Mouse (Mus musculus) stomach, embryonic 14.5 days (tissue): Measurements from ENCODE around the gene Ltn1. TPM values are rescaled to one million over a fixed set of nuclear protein-coding genes. Genes with fewer than 3 reads are reported as not detected.

ENCODE experiments used
- ATAC-seq: fragments of 200-750 bp; cut with Nextera tagmentation; 2 replicates; pipeline ENCODE4 v1.8.0; 2017; ENCODE audit warnings: low read depth, moderate TSS enrichment; ENCODE audit not compliant: insufficient number of reproducible peaks, insufficient read depth, low FRiP score
- H3K27ac ChIP-seq: fragments of 300-500 bp; sonication (generic); 2 replicates; pipeline ENCODE4 v1.5.1; 2014; ENCODE audit warnings: mild to moderate bottlenecking, low read length, moderate library complexity, mixed read lengths
- H3K27me3 ChIP-seq: fragments of 300-500 bp; sonication (generic); 2 replicates; pipeline ENCODE4 v1.6.1; 2014; ENCODE audit warnings: low read length, control low read depth, mixed read lengths; ENCODE audit not compliant: control insufficient read depth, insufficient read depth
- H3K36me3 ChIP-seq: fragments of 300-500 bp; sonication (generic); 2 replicates; pipeline ENCODE4 v1.6.1; 2014; ENCODE audit warnings: mild to moderate bottlenecking, control low read depth, low read length, moderate library complexity, mixed read lengths; ENCODE audit not compliant: control insufficient read depth, insufficient read depth
- H3K4me1 ChIP-seq: fragments of 300-500 bp; sonication (generic); 2 replicates; pipeline ENCODE4 v1.6.1; 2014; ENCODE audit warnings: low read length, control low read depth, mixed read lengths; ENCODE audit not compliant: control insufficient read depth, insufficient read depth
- H3K4me2 ChIP-seq: fragments of 300-500 bp; sonication (generic); replicated peaks from 2 replicates; pipeline ENCODE4 v1.6.1; 2014; ENCODE audit warnings: low read depth, low read length, control low read depth
- H3K4me3 ChIP-seq: fragments of 300-500 bp; sonication (generic); 2 replicates; pipeline ENCODE4 v1.5.1; 2014; ENCODE audit warnings: low read depth, low read length, control low read depth
- H3K9ac ChIP-seq: fragments of 300-500 bp; sonication (generic); replicated peaks from 2 replicates; pipeline ENCODE4 v1.6.1; 2014; ENCODE audit warnings: low read depth, mild to moderate bottlenecking, control low read depth, low read length, moderate library complexity, mixed read lengths
- H3K9me3 ChIP-seq: fragments of 300-500 bp; sonication (generic); 2 replicates; pipeline ENCODE4 v1.6.1; 2016; ENCODE audit warnings: low read depth, low read length, control low read depth; ENCODE audit not compliant: control insufficient read depth
- WGBS: fragments of 180-500 bp; shearing (Covaris S2); extraction: QIAGEN DNeasy Blood & Tissue Kit; methylation state at CpG from one replicate; pipeline ENCODE4 v1.1.7; 2014; 5-methylcytosine and 5-hydroxymethylcytosine counted together
- polyA plus RNA-seq: library from polyadenylated mRNA; unstranded; fragments of >200 nt; fragmentation: Nextera tagmentation; extraction: Ambion mirVana; gene quantifications from 2 replicates; pipeline ENCODE4 v1.2.1, GENCODE M21; 2014

Ltn1 gene
- 34.9 and 37.7 TPM in 2 replicates for polyA plus RNA-seq

DNA sequence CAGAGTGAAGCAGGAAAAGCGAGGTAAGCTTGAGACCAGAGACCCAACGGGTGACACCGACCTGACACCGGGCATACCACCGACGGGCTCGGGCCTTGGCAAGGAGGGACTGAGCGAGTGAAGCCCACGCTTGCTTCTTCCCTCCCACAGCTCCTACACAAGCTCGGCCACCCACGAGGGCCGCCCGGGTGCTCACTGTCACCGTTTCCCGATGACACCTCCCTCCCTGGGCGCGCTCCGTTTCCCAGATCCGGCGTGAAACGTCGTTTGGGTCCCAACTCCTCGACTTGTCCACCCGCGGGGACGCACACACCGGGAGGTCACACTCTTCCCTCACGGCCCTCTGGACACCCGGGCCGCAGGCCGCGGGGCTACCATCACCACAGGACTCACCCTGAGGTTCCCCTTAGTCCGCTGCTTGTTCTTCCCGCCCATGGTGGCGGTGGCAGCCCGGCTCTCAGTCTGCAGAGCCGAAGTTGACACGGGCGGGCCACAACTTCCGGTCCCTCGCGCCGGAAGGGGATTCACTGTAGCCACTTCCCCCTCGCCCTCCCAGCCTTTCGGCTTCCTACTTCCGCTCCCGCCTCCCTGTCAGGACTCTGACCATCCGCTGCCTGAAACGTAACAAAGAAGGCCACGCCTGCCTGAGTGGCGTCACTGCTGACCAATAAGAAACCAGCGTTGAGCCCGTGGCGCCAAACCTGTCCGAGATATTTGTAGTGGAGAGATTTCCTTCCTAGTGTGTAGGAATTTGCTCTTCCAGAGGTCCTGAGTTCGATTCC is at the start of gene Ltn1:
TSS of gene Ltn1 (minus strand) at position 580 of the 782 bp plus-strand sequence.
- under 1% methylated on average over 56 of the region's 56 CpGs for WGBS
- Histone ChIP-seq H3K4me1 (0 out of 2 replicates have a peak, but pooled peaks cover 2% of the 10 kb centered on the region), H3K27ac (peak within 1 kb of the TSS; percentile 44; the same call in 1 of the 2 replicates), H3K36me3 (no peaks in the 10 kb centered on the region), H3K27me3 (no peaks in the 10 kb centered on the region), H3K9ac (peak within 1 kb of the TSS; percentile 74), H3K4me3 (peak within 1 kb of the TSS; percentile 96), H3K4me2 (peak within 1 kb of the TSS; percentile 83), H3K9me3 (no peaks in the 10 kb centered on the region)
- peak; percentile 99 for ATAC-seq

DNA sequence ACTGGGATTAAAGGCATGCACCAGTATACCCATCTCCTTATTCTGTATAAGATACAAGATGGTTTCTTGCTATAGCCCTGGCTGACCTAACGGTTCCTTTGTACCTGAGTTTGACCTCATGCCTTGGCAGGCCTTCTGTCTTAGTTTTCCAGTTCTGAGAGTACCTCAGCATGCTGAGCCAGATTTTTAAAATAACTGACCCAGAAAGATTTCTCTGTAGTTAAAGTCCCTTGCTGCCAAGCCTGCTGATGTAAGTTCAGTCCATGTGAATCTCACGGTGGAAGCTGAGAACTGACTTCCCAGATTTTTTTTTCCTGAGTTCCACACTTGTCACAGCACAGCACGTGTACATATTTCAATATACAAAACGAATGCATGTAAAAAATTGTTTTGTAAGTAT is 38.2 kb upstream of the Ltn1 start:
- Histone ChIP-seq H3K36me3 (peaks cover 55% of the 10 kb centered on the region), H3K4me2 (no peak overlapping the region), H3K4me3 (no peak overlapping the region), H3K9ac (no peak overlapping the region), H3K9me3 (no peaks in the 10 kb centered on the region), H3K4me1 (no peaks in the 10 kb centered on the region), H3K27me3 (no peaks in the 10 kb centered on the region), H3K27ac (no peak overlapping the region)
- 88% methylated on average over 4 of the region's 4 CpGs for WGBS
- ATAC-seq: no peak

DNA sequence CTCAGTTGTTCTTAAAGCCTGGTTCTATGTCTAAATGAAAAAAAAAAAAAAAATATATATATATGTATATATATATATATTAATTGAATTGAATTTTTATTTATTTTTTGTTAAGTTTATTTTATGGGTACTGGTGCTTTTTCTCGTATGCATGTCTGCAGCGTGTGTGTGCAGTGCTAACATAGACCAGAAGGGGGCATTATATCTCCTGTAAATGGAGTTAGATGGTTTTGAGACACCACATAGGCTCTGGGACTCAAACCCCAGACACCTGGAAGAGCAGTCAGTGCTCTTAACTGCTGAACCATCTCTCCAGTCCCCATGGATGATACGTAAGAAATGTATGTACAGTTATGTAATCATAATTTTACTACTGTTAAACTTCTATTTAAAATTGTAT is 26.3 kb upstream of the Ltn1 start:
- Histone ChIP-seq H3K9me3 (no peaks in the 10 kb centered on the region), H3K9ac (no peak overlapping the region), H3K4me3 (no peak overlapping the region), H3K27me3 (no peaks in the 10 kb centered on the region), H3K4me2 (no peak overlapping the region), H3K27ac (no peak overlapping the region), H3K4me1 (peaks cover 6% of the 10 kb centered on the region), H3K36me3 (peaks cover 16% of the 10 kb centered on the region)
- WGBS: 96% methylated on average over 3 of the region's 3 CpGs
- ATAC-seq: no peak

DNA sequence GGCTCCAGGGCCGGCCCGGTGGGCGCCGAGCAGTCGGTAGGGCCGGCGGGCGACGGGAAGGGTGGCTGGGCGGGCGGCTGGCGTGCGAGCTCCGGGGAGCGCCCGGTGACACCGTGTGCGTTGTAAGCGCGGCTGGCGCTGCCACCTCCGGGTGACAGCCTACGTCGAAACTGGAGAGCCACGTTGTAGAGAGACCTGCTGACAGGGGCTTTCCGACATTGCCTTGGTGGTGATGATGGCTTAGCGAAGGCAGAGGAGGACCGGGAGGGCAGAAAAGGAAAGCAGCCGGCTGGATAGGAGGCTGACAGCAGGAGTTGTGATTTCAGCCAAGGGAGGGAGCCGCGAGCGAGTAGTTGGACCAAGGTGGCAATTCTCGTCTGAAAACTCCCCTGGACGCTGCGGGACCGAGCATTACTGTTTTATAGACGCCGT is 22.8 kb upstream of the Ltn1 start:
- peaks cover 6% of the 10 kb centered on the region for H3K4me1 ChIP-seq
- WGBS: under 1% methylated on average over 38 of the region's 38 CpGs
- no peaks in the 10 kb centered on the region for H3K9me3 ChIP-seq
- H3K4me3 ChIP-seq: peak overlapping the region; percentile 94
- H3K4me2 ChIP-seq: peak overlapping the region; percentile 83
- peak overlapping the region; percentile 58; the same call in 1 of the 2 replicates for H3K27ac ChIP-seq
- ATAC-seq: no peak; the same call in 1 of the 2 replicates
- no peaks in the 10 kb centered on the region for H3K27me3 ChIP-seq
- H3K9ac ChIP-seq: peak overlapping the region; percentile 82
- peaks cover 3% of the 10 kb centered on the region; the same call in 1 of the 2 replicates for H3K36me3 ChIP-seq

DNA sequence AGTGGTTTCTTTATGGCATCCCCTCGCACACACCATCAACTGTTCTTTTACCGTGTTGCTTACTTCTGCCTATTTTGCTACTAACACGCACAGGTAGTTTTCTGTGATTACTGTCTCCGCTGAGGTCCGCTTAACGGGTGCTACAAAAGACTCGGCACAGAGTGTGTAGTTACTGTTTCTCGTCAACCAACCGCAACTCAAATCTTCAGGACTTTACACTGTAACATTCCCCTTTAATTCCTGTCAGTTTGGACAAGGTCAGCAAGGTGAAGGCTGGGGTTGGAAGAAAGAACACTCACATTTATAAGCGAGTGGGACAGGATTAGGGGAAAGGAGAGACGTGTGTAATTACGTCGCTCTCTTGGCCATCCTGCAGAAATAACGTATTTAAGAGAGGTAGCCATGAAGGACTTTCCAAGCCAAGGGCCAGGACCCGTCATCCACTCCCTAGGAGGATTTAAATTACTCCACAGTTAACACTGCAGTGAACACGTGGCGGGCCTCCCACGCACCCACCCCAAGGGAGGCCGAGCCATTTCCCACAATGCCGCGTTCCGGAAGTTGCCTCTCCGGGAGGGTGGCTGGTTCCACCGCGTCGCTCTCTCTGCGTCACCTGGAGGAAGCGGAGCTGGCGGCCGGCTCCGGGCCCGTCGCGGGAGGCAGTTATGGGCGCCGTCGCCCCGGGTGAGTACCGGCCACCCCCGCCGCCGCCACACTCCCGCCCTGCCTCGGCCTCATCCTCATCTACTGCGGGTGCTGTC is 22.2 kb upstream of the Ltn1 start, which contains the start of gene Usp16:
TSS of gene Usp16 (plus strand) at position 285 of the 761 bp plus-strand sequence.
- WGBS: 9% methylated on average over 45 of the region's 45 CpGs

DNA sequence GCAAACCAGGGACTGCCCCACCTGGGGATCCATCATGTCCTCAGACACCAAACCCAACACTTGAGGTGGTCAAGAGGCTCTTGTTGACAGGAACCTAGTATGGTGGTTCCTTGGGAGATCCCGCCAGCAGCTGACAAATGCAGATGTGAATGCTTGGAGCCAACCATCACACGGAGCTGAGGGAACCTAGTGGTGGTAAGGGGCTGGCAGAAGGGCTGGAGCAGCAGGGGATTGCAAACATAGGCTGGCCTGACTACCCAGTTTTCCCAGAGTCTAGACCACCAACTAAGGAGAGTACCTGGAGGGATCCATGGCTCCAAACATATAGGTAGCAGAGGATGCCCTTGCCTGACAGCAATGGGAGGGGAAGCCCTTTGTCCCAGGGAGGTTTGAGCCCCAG is 20.8 kb upstream of the Ltn1 start:
- no peaks in the 10 kb centered on the region for H3K9me3 ChIP-seq
- H3K4me3 ChIP-seq: no peak overlapping the region
- H3K4me2 ChIP-seq: no peak overlapping the region
- no peak overlapping the region for H3K9ac ChIP-seq
- ATAC-seq: no peak
- H3K27me3 ChIP-seq: no peaks in the 10 kb centered on the region
- no peaks in the 10 kb centered on the region for H3K36me3 ChIP-seq
- no peak overlapping the region for H3K27ac ChIP-seq
- H3K4me1 ChIP-seq: peaks cover 6% of the 10 kb centered on the region
- 90% methylated on average over 2 of the region's 2 CpGs for WGBS

More for the DNA sequence above, 22.2 kb upstream of the Ltn1 start, which contains the start of gene Usp16:
- peak; percentile 97 for ATAC-seq
- Histone ChIP-seq H3K27ac (peak within 1 kb of the TSS; percentile 58; the same call in 1 of the 2 replicates), H3K4me1 (peaks cover 6% of the 10 kb centered on the region), H3K4me3 (peak within 1 kb of the TSS; percentile 94), H3K27me3 (no peaks in the 10 kb centered on the region), H3K36me3 (peaks cover 3% of the 10 kb centered on the region; the same call in 1 of the 2 replicates), H3K9me3 (no peaks in the 10 kb centered on the region), H3K9ac (peak within 1 kb of the TSS; percentile 82), H3K4me2 (peak within 1 kb of the TSS; percentile 83)

DNA sequence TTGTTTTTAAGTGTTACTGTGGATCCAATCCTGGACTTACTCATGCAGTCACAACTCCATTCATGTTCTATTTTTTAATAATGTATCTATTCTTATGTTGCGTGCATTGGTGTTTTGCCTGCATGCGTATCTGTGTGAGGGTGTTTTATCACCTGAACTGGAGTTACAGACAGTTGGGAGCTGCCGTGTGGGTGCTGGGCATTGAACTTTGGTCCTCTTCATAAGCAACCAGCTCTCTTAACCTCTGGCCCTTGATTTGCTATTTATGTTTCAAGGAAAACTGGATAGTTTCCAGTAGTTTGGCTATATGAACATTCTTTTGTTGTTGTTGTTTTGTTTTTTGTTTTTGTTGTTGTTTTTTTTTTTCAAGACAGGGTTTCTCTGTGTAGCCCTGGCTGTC is 13.1 kb upstream of the Ltn1 start:
- Histone ChIP-seq H3K36me3 (no peaks in the 10 kb centered on the region), H3K4me1 (peaks cover 2% of the 10 kb centered on the region; the same call in 1 of the 2 replicates), H3K4me3 (no peak overlapping the region), H3K9me3 (no peaks in the 10 kb centered on the region), H3K4me2 (no peak overlapping the region), H3K27ac (no peak overlapping the region), H3K9ac (no peak overlapping the region), H3K27me3 (no peaks in the 10 kb centered on the region)
- WGBS: 90% methylated on average over 3 of the region's 3 CpGs
- ATAC-seq: no peak

DNA sequence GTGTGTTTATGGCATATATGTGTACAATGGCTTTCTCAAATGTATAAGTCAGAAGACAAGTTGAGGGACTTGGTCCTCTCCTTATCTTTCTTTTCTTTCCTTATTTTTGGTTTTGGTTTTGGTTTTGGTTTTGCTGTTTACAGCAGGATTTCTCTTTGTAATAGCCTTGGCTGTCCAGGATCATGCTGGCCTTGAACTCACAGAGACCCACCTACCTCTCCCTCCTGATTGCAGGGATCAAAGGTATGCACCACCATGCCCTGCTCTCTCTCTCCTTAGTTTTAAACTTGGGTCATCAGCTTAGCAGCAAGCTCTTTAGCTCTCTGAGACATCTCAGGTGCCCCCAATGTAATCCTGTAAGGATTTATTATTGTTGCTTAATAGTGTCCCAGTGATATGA is 12.7 kb upstream of the Ltn1 start:
- ATAC-seq: no peak
- no peak overlapping the region for H3K4me2 ChIP-seq
- peaks cover 2% of the 10 kb centered on the region; the same call in 1 of the 2 replicates for H3K4me1 ChIP-seq
- no peak overlapping the region for H3K9ac ChIP-seq
- no peaks in the 10 kb centered on the region for H3K9me3 ChIP-seq
- H3K4me3 ChIP-seq: no peak overlapping the region
- H3K27me3 ChIP-seq: no peaks in the 10 kb centered on the region
- no peaks in the 10 kb centered on the region for H3K36me3 ChIP-seq
- no peak overlapping the region for H3K27ac ChIP-seq
